Mouse (Mus musculus) liver, embryonic 13.5 days (tissue): ENCODE results near the gene Ifne. TPM values are rescaled to one million over a fixed set of nuclear protein-coding genes. Genes with fewer than 3 reads are reported as not detected.

Experiments
- ATAC-seq: fragments of 200-750 bp; cut with Nextera tagmentation; 2 replicates; pipeline ENCODE4 v1.8.0; 2017; ENCODE audit warnings: low read depth, mild to moderate bottlenecking, moderate number of reproducible peaks, moderate library complexity
- DNase-seq: peaks from one replicate; pipeline ENCODE4 v3.0.0; 2022
- H3K27ac ChIP-seq: fragments of 300-500 bp; sonication (generic); 2 replicates; pipeline ENCODE4 v1.5.1; 2015; ENCODE audit warnings: moderate library complexity, mild to moderate bottlenecking, inconsistent platforms
- H3K27me3 ChIP-seq: fragments of 300-500 bp; sonication (generic); 2 replicates; pipeline ENCODE4 v1.6.1; 2015; ENCODE audit warnings: mild to moderate bottlenecking, inconsistent platforms
- H3K36me3 ChIP-seq: fragments of 300-500 bp; sonication (generic); 2 replicates; pipeline ENCODE4 v1.6.1; 2015; ENCODE audit warnings: mild to moderate bottlenecking, inconsistent platforms
- H3K4me1 ChIP-seq: fragments of 300-500 bp; sonication (generic); replicated peaks from 2 replicates; pipeline ENCODE4 v1.6.1; 2015; ENCODE audit warnings: inconsistent platforms
- H3K4me2 ChIP-seq: fragments of 300-500 bp; sonication (generic); 2 replicates; pipeline ENCODE4 v1.6.1; 2015; ENCODE audit warnings: inconsistent platforms, mild to moderate bottlenecking, moderate library complexity
- H3K4me3 ChIP-seq: fragments of 300-500 bp; sonication (generic); replicated peaks from 2 replicates; pipeline ENCODE4 v1.5.1; 2015; ENCODE audit warnings: mild to moderate bottlenecking, inconsistent platforms
- H3K9ac ChIP-seq: fragments of 300-500 bp; sonication (generic); 2 replicates; pipeline ENCODE4 v1.6.1; 2015; ENCODE audit warnings: mild to moderate bottlenecking, inconsistent platforms
- H3K9me3 ChIP-seq: fragments of 300-500 bp; sonication (generic); replicated peaks from 2 replicates; pipeline ENCODE4 v1.6.1; 2016; ENCODE audit warnings: inconsistent platforms
- WGBS: fragments of 180-500 bp; shearing (Covaris S2); methylation state at CpG from one replicate; pipeline ENCODE4 v1.1.7; 2015; ENCODE audit not compliant: insufficient replicate concordance; 5-methylcytosine and 5-hydroxymethylcytosine counted together
- polyA plus RNA-seq: library from polyadenylated mRNA; unstranded; fragments of >200 nt; fragmentation: Nextera tagmentation; extraction: Ambion mirVana; gene quantifications from 2 replicates; pipeline ENCODE4 v1.2.1, GENCODE M21; 2015

Ifne gene
- polyA plus RNA-seq, 1 experiment from 2014 or later, result not detected

- Histone ChIP-seq H3K27ac (peak overlapping the region; percentile 32; the same call in 1 of the 2 replicates), H3K9ac (no peak overlapping the region), H3K4me1 (peaks cover 38% of the 10 kb centered on the region), H3K27me3 (no peaks in the 10 kb centered on the region), H3K36me3 (no peaks in the 10 kb centered on the region), H3K4me3 (no peak overlapping the region), H3K9me3 (no peaks in the 10 kb centered on the region), H3K4me2 (no peak overlapping the region)
- DNase-seq, result no peak
- 59% methylated on average over 9 of the region's 9 CpGs for WGBS
- 0 out of 2 replicates have a peak, but pooled peaks have one; percentile 17 for ATAC-seq
These were observed 32.2 kb upstream of the Ifne start for GRCm38 (mm10) chr4:88912187-88912586.

GRCm38 (mm10) chr4:88909600-88910534, 29.9 kb upstream of the Ifne start:
- H3K27ac ChIP-seq, result no peak overlapping the region
- no peaks in the 10 kb centered on the region for H3K9me3 ChIP-seq
- no peaks in the 10 kb centered on the region for H3K36me3 ChIP-seq
- DNase-seq, result no peak
- H3K4me1 ChIP-seq, result peaks cover 29% of the 10 kb centered on the region
- H3K4me3 ChIP-seq, result no peak overlapping the region
- no peaks in the 10 kb centered on the region for H3K27me3 ChIP-seq
- ATAC-seq, result no peak
- WGBS, result 72% methylated on average over 10 of the region's 10 CpGs
- H3K9ac ChIP-seq, result no peak overlapping the region
- no peak overlapping the region for H3K4me2 ChIP-seq

- ATAC-seq (no peak), DNase-seq (no peak)
- no peaks in the 10 kb centered on the region for H3K9me3 ChIP-seq
- no peak overlapping the region for H3K4me3 ChIP-seq
- H3K36me3 ChIP-seq, result no peaks in the 10 kb centered on the region
- H3K9ac ChIP-seq, result no peak overlapping the region
- no peaks in the 10 kb centered on the region for H3K27me3 ChIP-seq
- no peak overlapping the region for H3K27ac ChIP-seq
- H3K4me2 ChIP-seq, result no peak overlapping the region
- no peaks in the 10 kb centered on the region for H3K4me1 ChIP-seq
These were observed 13.3 kb upstream of the Ifne start for GRCm38 (mm10) chr4:88893201-88893754.

- H3K9ac ChIP-seq, result no peak overlapping the region
- H3K4me1 ChIP-seq, result no peaks in the 10 kb centered on the region
- no peak overlapping the region for H3K4me3 ChIP-seq
- no peaks in the 10 kb centered on the region for H3K27me3 ChIP-seq
- no peaks in the 10 kb centered on the region for H3K36me3 ChIP-seq
- H3K27ac ChIP-seq, result no peak overlapping the region
- no peak for DNase-seq
- no peaks in the 10 kb centered on the region for H3K9me3 ChIP-seq
- ATAC-seq, result no peak
- no peak overlapping the region for H3K4me2 ChIP-seq
These were observed 8.2 kb upstream of the Ifne start for GRCm38 (mm10) chr4:88888236-88888635.

- Histone ChIP-seq H3K9me3 (no peaks in the 10 kb centered on the region), H3K4me2 (0 out of 2 replicates have a peak overlapping the region, but pooled peaks have one; percentile 42), H3K9ac (no peak overlapping the region), H3K36me3 (no peaks in the 10 kb centered on the region), H3K4me3 (no peak overlapping the region), H3K4me1 (peaks cover 35% of the 10 kb centered on the region), H3K27ac (no peak overlapping the region), H3K27me3 (no peaks in the 10 kb centered on the region)
- ATAC-seq, result no peak
- DNase-seq, result no peak
- WGBS, result 50% methylated on average over 4 of the region's 4 CpGs
These were observed 1.2 kb downstream of the Ifne start for GRCm38 (mm10) chr4:88878772-88879171.

- Histone ChIP-seq H3K4me2 (peak overlapping the region; percentile 42), H3K9ac (no peak overlapping the region), H3K4me3 (peak overlapping the region; percentile 8; the same call in 1 of the 2 replicates), H3K36me3 (no peaks in the 10 kb centered on the region), H3K27me3 (no peaks in the 10 kb centered on the region), H3K9me3 (no peaks in the 10 kb centered on the region), H3K4me1 (peaks cover 35% of the 10 kb centered on the region), H3K27ac (no peak overlapping the region)
- DNase-seq, result peak; percentile 54
- ATAC-seq, result peak; percentile 63
- 11% methylated on average over 10 of the region's 10 CpGs for WGBS
These were observed 1.8 kb downstream of the Ifne start for GRCm38 (mm10) chr4:88878246-88878645.

- H3K4me2 ChIP-seq, result no peak overlapping the region
- H3K36me3 ChIP-seq, result no peaks in the 10 kb centered on the region
- no peak overlapping the region for H3K4me3 ChIP-seq
- H3K9me3 ChIP-seq, result no peaks in the 10 kb centered on the region
- H3K27me3 ChIP-seq, result no peaks in the 10 kb centered on the region
- H3K9ac ChIP-seq, result no peak overlapping the region
- peaks cover 35% of the 10 kb centered on the region for H3K4me1 ChIP-seq
- 57% methylated on average over 4 of the region's 4 CpGs for WGBS
- DNase-seq (no peak), ATAC-seq (no peak)
- H3K27ac ChIP-seq, result no peak overlapping the region
These were observed 3.5 kb downstream of the Ifne start for GRCm38 (mm10) chr4:88876520-88876919.

GRCm38 (mm10) chr4:88875435-88876095, 4.4 kb downstream of the Ifne start:
- no peaks in the 10 kb centered on the region for H3K36me3 ChIP-seq
- peak; percentile 39 for DNase-seq
- 0 out of 2 replicates have a peak overlapping the region, but pooled peaks have one; percentile 24 for H3K4me2 ChIP-seq
- 15% methylated on average over 4 of the region's 4 CpGs for WGBS
- H3K4me3 ChIP-seq, result no peak overlapping the region
- no peaks in the 10 kb centered on the region for H3K27me3 ChIP-seq
- no peaks in the 10 kb centered on the region for H3K9me3 ChIP-seq
- H3K9ac ChIP-seq, result no peak overlapping the region
- H3K27ac ChIP-seq, result no peak overlapping the region
- ATAC-seq, result peak; percentile 91
- H3K4me1 ChIP-seq, result peaks cover 35% of the 10 kb centered on the region

GRCm38 (mm10) chr4:88872691-88873090, 7.3 kb downstream of the Ifne start:
- no peak overlapping the region for H3K4me3 ChIP-seq
- H3K9me3 ChIP-seq, result no peaks in the 10 kb centered on the region
- DNase-seq, result no peak
- no peak overlapping the region for H3K4me2 ChIP-seq
- H3K9ac ChIP-seq, result no peak overlapping the region
- no peak overlapping the region for H3K27ac ChIP-seq
- peaks cover 36% of the 10 kb centered on the region for H3K4me1 ChIP-seq
- H3K27me3 ChIP-seq, result no peaks in the 10 kb centered on the region
- ATAC-seq, result no peak
- WGBS, result 0% methylated on average over 2 of the region's 2 CpGs
- no peaks in the 10 kb centered on the region for H3K36me3 ChIP-seq

- H3K9me3 ChIP-seq, result no peaks in the 10 kb centered on the region
- H3K4me2 ChIP-seq, result peak overlapping the region; percentile 90
- H3K27ac ChIP-seq, result peak overlapping the region; percentile 50
- 6% methylated on average over 31 of the region's 31 CpGs for WGBS
- ATAC-seq (peak; percentile 78), DNase-seq (peak; percentile 13)
- peaks cover 19% of the 10 kb centered on the region for H3K4me1 ChIP-seq
- peak overlapping the region; percentile 74 for H3K9ac ChIP-seq
- peaks cover 7% of the 10 kb centered on the region for H3K27me3 ChIP-seq
- peak overlapping the region; percentile 69 for H3K4me3 ChIP-seq
- no peaks in the 10 kb centered on the region for H3K36me3 ChIP-seq
These were observed 11.8 kb downstream of the Ifne start for GRCm38 (mm10) chr4:88867926-88868911.
